Comparison of ENCODE assay signal across 11 mouse cellular contexts in genomic region chr10:25707951-25708350, GRCm38 (mm10).
A peak's percentile ranks its signal among the peaks of the same experiment; 100 is the strongest.
DNase-seq lines count a peak whose midpoint lies in the region; ATAC-seq and TF ChIP-seq lines count a peak whose summit lies in the region.
"Had no signal": no experiment of that assay in that cellular context is flagged by ENCODE, and none has a peak within 500 bp of the region (broad histone marks: within the 10 kb centered on the region; RNA-seq: fewer than 3 reads in every experiment).

No protein-coding gene starts in this region.

- H3K9ac ChIP-seq in midbrain, postnatal 0 days (replicated peaks; ENCODE audit: low read length, poor library complexity, severe bottlenecking) = no peak overlapping the region
- H3K9ac ChIP-seq in embryonic facial prominence, embryonic 14.5 days (ENCODE audit: low read depth, low read length) = no peak overlapping the region

- no peaks in the 10 kb centered on the region for H3K27me3 ChIP-seq in midbrain, postnatal 0 days (ENCODE audit: insufficient read depth, low read length)
- H3K27me3 ChIP-seq in midbrain, embryonic 10.5 days (ENCODE audit: low read depth, poor library complexity, severe bottlenecking) = no peaks in the 10 kb centered on the region
- H3K27me3 ChIP-seq in embryonic facial prominence, embryonic 14.5 days (replicated peaks; ENCODE audit: control insufficient read depth, insufficient read depth, low read length) = no peaks in the 10 kb centered on the region
- no peaks in the 10 kb centered on the region for H3K27me3 ChIP-seq in thymus, adult 2 months (ENCODE audit: control insufficient read depth, insufficient read depth, low read length)

- H3K4me3 ChIP-seq in midbrain, postnatal 0 days (ENCODE audit: low read depth, low read length) = no peak overlapping the region
- H3K4me3 ChIP-seq in midbrain, embryonic 10.5 days = no peak overlapping the region
- H3K4me3 ChIP-seq in embryonic facial prominence, embryonic 14.5 days (ENCODE audit: low read depth, low read length) = no peak overlapping the region
- H3K4me3 ChIP-seq in thymus, adult 2 months (ENCODE audit: control insufficient read depth, insufficient read depth, low read length) = no peak overlapping the region

- peak; percentile 7 for DNase-seq in heart, postnatal 14 days
- no peak for DNase-seq in heart, postnatal 25 days (ENCODE audit: low spot score)
- peak; percentile 56 for DNase-seq in midbrain, postnatal 0 days (ENCODE audit: low spot score)
- no peak for DNase-seq in midbrain, embryonic 10.5 days (ENCODE audit: low spot score)
- peak; percentile 55 for DNase-seq in embryonic facial prominence, embryonic 14.5 days (ENCODE audit: low spot score)
- peak; percentile 38 for DNase-seq in right cerebral cortex, postnatal 14 days
- DNase-seq in thymus, adult 2 months = no peak
- DNase-seq: adrenal gland, adult 2 months; kidney, postnatal 25 days had no signal

- no peak for ATAC-seq in midbrain, postnatal 0 days (ENCODE audit: low FRiP score)
- ATAC-seq in embryonic facial prominence, embryonic 14.5 days (ENCODE audit: low read depth) = peak; percentile 77
- ATAC-seq in monocyte, adult 5-6 weeks (replicated peaks; ENCODE audit: insufficient number of reproducible peaks, low FRiP score, low TSS enrichment, poor library complexity, severe bottlenecking) = no peak

- H3K4me2 ChIP-seq in midbrain, postnatal 0 days (ENCODE audit: low read depth, low read length, poor library complexity, severe bottlenecking) = no peak overlapping the region
- no peak overlapping the region for H3K4me2 ChIP-seq in embryonic facial prominence, embryonic 14.5 days (ENCODE audit: low read depth, low read length)
- H3K4me2 ChIP-seq: heart, embryonic 11.5 days had no signal

- no peaks in the 10 kb centered on the region for H3K4me1 ChIP-seq in midbrain, postnatal 0 days (ENCODE audit: insufficient read depth, low read length)
- H3K4me1 ChIP-seq in midbrain, embryonic 10.5 days = no peaks in the 10 kb centered on the region
- no peaks in the 10 kb centered on the region for H3K4me1 ChIP-seq in embryonic facial prominence, embryonic 14.5 days (ENCODE audit: control insufficient read depth, insufficient read depth, low read length)
- no peaks in the 10 kb centered on the region for H3K4me1 ChIP-seq in thymus, adult 2 months (replicated peaks; ENCODE audit: control insufficient read depth, insufficient read depth, low read length)

- no peaks in the 10 kb centered on the region for H3K9me3 ChIP-seq in midbrain, postnatal 0 days (ENCODE audit: low read length)
- 0 out of 2 replicates have a peak, but pooled peaks cover 3% of the 10 kb centered on the region for H3K9me3 ChIP-seq in midbrain, embryonic 10.5 days (replicated peaks)
- no peaks in the 10 kb centered on the region for H3K9me3 ChIP-seq in embryonic facial prominence, embryonic 14.5 days (ENCODE audit: control insufficient read depth, low read length)

- no peak overlapping the region for H3K27ac ChIP-seq in midbrain, postnatal 0 days (ENCODE audit: low read depth, low read length)
- no peak overlapping the region for H3K27ac ChIP-seq in midbrain, embryonic 10.5 days (replicated peaks)
- H3K27ac ChIP-seq in embryonic facial prominence, embryonic 14.5 days (replicated peaks; ENCODE audit: low read depth, low read length) = no peak overlapping the region
- H3K27ac ChIP-seq in thymus, adult 2 months (ENCODE audit: control insufficient read depth, insufficient read depth, low read length) = no peak overlapping the region

- H3K36me3 ChIP-seq in midbrain, postnatal 0 days (ENCODE audit: insufficient read depth, low read length) = no peaks in the 10 kb centered on the region
- no peaks in the 10 kb centered on the region for H3K36me3 ChIP-seq in midbrain, embryonic 10.5 days
- H3K36me3 ChIP-seq in embryonic facial prominence, embryonic 14.5 days (ENCODE audit: control insufficient read depth, insufficient read depth, low read length) = no peaks in the 10 kb centered on the region
- no peaks in the 10 kb centered on the region for H3K36me3 ChIP-seq in thymus, adult 2 months (ENCODE audit: control insufficient read depth, insufficient read depth, low read length)

- intact Hi-C loops in heart, postnatal 14 days (cut with DNase I) = no loop called here
- intact Hi-C loops in heart, postnatal 25 days (cut with DNase I) = no loop called here

- TF ChIP-seq CTCF in midbrain, postnatal 0 days (IDR thresholded peaks at IDR 0.05) = no peak
- no peak for TF ChIP-seq CTCF in thymus, adult 2 months (IDR thresholded peaks at IDR 0.05; ENCODE audit: borderline replicate concordance, control insufficient read depth, extremely low read depth, insufficient read depth, low read length, poor library complexity)

- no peak for TF ChIP-seq POLR2A in thymus, adult 2 months (IDR thresholded peaks at IDR 0.05; ENCODE audit: control insufficient read depth, extremely low read depth, insufficient read depth, low read length, poor library complexity)

- 59% methylated on average over 7 of the region's 7 CpGs for WGBS in midbrain, postnatal 0 days
- WGBS in midbrain, embryonic 10.5 days = 61% methylated on average over 7 of the region's 7 CpGs
- WGBS in embryonic facial prominence, embryonic 14.5 days = 46% methylated on average over 7 of the region's 7 CpGs
- 66% methylated on average over 7 of the region's 7 CpGs for WGBS in thymus, adult 2 months

Comparison
In these comparisons a context has a peak if more than half of its experiments do, and no peak if none do; other contexts are left out.
1. DNase-seq: peak in heart, postnatal 14 days (2 of 2), midbrain, postnatal 0 days (single experiment), embryonic facial prominence, embryonic 14.5 days (single experiment) and right cerebral cortex, postnatal 14 days (single experiment); none in heart, postnatal 25 days (single experiment), midbrain, embryonic 10.5 days (single experiment) and thymus, adult 2 months (single experiment).